Mouse (Mus musculus) adrenal gland, postnatal 10 days (tissue): ENCODE measurements around the gene Gm13279. TPM values are rescaled to one million over a fixed set of nuclear protein-coding genes. Genes with fewer than 3 reads are reported as not detected.
"Not testable (repeated sequence)": the region's sequence is repeated elsewhere in the genome, so short reads cannot be mapped to it uniquely, and the experiment has no call there.

Source experiments
- DNase-seq: peaks from one replicate; pipeline ENCODE4 v3.0.0; 2021; ENCODE audit warnings: mixed read lengths
- total RNA-seq, 2 experiments: library from RNA; stranded (reverse); gene quantifications; 2 replicates each; pipeline ENCODE4 v1.2.3; 2021

Gm13279 gene
- total RNA-seq, 2 experiments from 2014 or later: not detected

DNA sequence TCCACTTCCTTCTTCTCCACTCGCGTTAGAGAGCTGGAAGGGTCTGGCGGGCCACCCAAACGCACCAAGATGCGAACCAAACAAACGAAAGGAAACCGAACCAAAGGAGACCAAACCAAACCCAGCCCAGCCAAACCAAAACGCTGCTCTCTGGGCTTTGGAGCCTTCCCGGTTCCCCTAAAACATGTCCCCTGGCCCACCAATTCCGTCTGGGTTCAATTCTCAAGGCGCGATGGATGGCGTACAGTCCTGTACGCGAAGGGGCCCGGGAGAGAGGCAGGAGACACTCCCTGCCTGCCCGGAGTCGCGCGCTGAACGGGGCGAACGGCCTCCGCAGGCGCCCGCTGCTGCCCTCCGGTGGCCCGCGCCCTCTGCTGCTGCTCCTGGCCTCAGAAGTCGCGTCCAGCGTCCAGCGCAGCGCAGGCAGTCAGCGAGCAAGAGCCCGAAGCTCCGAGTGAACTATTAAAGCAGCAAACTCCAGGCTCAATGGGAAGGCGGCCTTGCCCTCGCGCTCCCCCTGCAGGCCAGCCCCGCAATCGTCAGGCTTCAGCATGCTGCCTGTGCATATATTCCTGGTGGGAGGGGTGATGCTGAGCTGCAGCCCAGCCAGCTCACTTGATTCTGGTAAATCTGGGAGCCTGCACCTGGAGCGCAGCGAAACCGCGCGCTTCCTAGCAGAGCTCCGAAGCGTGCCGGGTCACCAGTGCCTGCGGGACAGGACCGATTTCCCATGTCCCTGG is 3.1 kb upstream of the Gm13279 start, which contains the start of gene Gm13275:
Gene Gm13275, plus strand, starts transcription at position 552 of the 740 bp plus-strand sequence.
- peak; percentile 29 for DNase-seq

DNA sequence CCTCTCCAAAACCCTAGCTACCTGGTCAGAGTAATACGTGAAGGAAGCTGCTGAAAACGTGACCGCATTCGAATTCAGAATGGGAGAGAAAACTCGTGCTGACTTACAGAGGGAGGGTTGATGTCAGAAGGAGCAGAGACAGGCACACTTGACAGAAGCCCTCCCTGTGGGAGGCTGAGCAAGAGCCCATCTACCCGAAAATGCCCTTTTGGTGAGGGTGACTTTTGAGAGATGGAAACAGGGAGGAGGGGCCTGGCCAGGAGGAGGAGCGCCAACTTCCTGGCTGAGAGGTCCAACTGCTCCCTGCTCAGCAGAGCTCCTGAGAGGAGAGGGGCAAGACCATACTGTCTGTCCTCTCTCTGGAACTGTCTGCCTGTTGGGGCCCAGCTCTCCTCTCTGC is 2.2 kb downstream of the Gm13279 start, which contains the start of gene Gm13285:
Gene Gm13285, plus strand, starts transcription at position 301 of the 400 bp plus-strand sequence.
- not testable (repeated sequence) for DNase-seq

DNA sequence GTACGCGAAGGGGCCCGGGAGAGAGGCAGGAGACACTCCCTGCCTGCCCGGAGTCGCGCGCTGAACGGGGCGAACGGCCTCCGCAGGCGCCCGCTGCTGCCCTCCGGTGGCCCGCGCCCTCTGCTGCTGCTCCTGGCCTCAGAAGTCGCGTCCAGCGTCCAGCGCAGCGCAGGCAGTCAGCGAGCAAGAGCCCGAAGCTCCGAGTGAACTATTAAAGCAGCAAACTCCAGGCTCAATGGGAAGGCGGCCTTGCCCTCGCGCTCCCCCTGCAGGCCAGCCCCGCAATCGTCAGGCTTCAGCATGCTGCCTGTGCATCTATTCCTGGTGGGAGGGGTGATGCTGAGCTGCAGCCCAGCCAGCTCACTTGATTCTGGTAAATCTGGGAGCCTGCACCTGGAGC is 5.8 kb downstream of the Gm13279 start, which contains the start of gene Gm13287:
Gene Gm13287, plus strand, starts transcription at position 301 of the 400 bp plus-strand sequence.
- not testable (repeated sequence) for DNase-seq

DNA sequence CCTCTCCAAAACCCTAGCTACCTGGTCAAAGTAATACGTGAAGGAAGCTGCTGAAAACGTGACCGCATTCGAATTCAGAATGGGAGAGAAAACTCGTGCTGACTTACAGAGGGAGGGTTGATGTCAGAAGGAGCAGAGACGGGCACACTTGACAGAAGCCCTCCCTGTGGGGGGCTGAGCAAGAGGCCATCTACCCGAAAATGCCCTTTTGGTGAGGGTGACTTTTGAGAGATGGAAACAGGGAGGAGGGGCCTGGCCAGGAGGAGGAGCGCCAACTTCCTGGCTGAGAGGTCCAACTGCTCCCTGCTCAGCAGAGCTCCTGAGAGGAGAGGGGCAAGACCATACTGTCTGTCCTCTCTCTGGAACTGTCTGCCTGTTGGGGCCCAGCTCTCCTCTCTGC is 8.0 kb downstream of the Gm13279 start, which contains the start of gene Gm13288:
Gene Gm13288, plus strand, starts transcription at position 301 of the 400 bp plus-strand sequence.
- not testable (repeated sequence) for DNase-seq

DNA sequence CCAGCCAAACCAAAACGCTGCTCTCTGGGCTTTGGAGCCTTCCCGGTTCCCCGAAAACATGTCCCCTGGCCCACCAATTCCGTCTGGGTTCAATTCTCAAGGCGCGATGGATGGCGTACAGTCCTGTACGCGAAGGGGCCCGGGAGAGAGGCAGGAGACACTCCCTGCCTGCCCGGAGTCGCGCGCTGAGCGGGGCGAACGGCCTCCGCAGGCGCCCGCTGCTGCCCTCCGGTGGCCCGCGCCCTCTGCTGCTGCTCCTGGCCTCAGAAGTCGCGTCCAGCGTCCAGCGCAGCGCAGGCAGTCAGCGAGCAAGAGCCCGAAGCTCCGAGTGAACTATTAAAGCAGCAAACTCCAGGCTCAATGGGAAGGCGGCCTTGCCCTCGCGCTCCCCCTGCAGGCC is 8.6 kb downstream of the Gm13279 start:
- peak; percentile 40 for DNase-seq

DNA sequence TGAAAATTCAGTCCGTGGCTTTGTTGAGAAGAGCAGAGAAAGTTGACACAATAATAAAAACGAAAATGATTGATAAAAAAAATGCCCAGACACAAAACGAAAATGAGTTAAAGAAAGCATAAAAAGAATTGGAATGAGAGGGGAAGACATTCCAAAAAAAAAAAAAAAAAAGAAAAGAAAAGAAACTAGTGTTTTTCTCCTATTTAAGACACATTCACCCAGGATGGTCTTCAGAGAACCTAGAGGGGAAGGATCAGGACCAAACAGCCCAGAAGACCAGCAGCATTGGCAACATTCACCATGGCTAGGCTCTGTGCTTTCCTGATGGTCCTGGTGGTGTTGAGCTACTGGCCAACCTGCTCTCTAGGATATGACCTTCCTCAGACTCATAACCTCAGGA is 18.7 kb downstream of the Gm13279 start, which contains the start of gene Ifna7:
Gene Ifna7, plus strand, starts transcription at position 301 of the 400 bp plus-strand sequence.
- no peak for DNase-seq

DNA sequence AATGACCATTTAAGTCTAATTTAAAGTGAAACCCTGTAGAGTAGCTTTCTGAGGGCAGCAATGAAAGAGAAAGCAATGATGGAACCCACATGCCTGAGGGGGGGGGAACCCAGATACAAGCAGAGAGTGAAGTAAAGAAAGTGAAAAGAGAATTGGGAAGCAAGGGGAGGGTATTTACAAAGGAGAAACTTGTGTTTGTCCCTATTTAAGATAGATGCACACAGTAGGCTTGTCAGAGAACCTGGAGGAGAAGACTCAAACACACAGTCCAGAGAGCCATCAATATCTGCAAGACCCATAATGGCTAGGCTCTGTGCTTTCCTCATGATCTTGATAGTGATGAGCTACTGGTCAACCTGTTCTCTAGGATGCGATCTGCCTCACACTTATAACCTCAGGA is 22.5 kb downstream of the Gm13279 start, which contains the start of gene Ifna11:
Gene Ifna11, plus strand, starts transcription at position 301 of the 400 bp plus-strand sequence.
- DNase-seq: no peak

DNA sequence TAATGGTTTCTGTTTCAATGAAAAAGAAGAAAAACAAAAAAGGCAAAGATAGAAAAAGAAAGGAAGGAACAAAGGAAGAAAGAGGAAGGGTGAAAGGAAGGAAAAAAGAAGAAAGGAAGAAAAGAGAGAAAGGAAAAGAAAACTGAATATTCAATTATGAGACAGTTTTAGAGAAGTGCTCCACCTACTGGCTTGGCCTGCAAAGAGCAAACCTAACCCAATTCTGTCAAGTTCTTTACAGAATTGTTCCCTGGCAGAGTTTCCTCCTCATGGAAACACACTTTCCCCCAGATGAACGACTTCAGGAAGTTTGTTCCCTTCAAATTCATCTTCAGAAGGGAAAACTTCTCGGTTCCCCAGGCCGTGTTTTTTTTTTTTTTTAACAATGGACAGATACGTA is 25.8 kb downstream of the Gm13279 start:
- DNase-seq: peak; percentile 19

DNA sequence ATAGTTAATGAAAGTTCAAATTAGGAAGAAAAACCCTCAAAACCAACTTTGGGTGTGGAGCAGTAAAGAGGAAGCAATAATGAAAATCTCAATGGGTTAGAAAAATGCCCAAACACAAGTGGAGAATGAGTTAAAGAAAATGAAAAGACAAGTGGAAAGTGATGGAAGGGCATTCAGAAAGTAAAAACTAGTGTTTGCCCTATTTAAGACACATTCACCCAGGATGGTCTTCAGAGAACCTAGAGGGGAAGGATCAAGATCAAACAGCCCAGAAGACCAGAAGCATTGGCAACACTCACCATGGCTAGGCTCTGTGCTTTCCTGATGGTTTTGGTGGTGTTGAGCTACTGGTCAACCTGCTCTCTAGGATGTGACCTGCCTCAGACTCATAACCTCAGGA is 29.9 kb downstream of the Gm13279 start, which contains the start of gene Ifna6:
Gene Ifna6, plus strand, starts transcription at position 301 of the 400 bp plus-strand sequence.
- not testable (repeated sequence) for DNase-seq

DNA sequence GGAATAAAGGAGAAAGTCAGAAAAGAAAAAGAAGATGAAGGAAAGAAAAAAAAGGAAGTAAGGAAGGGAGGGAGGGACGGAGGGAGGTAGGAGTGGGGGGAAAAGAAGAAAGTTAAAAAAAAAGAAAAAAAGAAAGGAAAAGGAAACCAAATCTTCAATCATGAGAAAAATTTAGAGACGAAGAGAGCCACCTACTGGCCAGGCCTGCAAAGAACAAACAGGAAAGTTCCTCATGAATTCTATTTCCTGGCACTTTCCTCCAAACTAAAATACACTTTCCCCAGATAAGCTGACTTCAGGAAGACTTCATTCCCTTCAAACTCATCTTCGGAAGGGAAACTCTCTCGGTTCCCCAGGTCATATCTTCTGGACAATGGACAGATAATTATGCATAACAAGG is 33.3 kb downstream of the Gm13279 start:
- peak; percentile 28 for DNase-seq

DNA sequence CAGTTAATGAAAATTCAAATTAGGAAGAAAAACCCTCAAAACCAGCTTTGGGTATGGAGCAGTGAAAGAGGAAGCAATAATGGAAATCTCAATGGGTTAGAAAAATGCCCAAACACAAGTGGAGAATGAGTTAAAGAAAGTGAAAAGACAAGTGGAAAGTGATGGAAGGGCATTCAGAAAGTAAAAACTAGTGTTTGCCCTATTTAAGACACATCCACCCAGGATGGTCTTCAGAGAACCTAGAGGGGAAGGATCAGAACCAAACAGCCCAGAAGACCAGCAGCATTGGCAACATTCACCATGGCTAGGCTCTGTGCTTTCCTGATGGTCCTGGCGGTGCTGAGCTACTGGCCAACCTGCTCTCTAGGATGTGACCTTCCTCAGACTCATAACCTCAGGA is 38.0 kb downstream of the Gm13279 start, which contains the start of gene Ifna5:
Gene Ifna5, plus strand, starts transcription at position 301 of the 400 bp plus-strand sequence.
- DNase-seq: not testable (repeated sequence)

DNA sequence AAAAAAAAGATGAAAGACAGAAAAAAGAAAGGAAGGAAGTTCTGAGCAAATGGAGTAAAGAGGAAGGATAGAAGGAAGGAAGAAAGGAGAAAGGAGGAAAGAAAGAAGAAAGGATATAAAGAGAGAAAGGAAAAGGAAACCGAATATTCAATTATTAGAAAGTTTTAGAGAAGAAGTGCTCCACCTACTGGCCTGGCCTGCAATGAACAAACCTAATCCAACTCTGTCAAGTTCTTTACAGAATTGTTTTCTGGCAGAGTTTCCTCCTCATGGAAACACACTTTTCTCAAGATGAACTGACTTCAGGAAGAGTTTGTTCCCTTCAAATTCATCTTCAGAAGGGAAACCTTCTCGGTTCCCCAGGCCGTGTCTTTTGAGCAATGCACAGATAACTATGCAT is 41.6 kb downstream of the Gm13279 start:
- peak; percentile 4 for DNase-seq

DNA sequence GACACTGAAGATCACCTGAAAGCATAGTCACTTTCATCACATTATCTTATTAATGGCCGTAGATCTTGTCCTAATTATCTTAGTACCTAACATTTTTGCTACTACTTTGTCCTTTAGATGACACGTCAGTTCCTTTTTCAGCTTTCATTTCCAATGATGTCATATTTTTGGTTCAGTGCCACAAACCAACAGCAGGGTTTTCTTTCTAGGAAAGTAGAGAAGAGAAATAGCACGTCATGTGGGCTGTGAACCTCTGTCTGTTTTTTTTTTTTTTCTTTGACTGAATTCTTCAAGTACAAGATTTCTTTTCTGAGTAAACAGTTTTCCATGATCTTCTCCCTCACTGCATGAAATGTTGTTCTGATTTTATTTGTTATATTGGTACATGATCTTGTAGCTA is 42.9 kb downstream of the Gm13279 start:
- no peak for DNase-seq

DNA sequence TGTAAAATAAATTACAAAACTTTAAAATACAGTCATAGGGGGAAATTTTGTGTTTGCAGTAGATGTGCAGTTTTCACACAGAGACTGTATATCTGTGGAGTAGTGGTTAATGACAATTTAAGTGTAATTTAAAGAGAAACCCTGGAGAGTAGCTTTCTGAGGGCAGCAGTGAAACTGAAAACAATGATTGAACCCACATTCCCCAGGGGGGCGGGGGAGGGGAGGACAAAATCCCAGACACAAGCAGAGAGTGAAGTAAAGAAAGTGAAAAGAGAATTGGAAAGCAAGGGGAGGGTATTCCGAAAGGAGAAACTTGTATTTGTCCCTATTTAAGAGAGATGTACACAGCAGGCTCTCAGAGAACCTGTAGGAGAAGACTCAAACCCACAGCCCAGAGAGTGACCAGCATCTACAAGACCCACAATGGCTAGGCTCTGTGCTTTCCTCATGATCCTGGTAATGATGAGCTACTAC is 44.3 kb downstream of the Gm13279 start, which contains the start of gene Ifna4:
Gene Ifna4, plus strand, starts transcription at position 424 of the 474 bp plus-strand sequence.
- no peak for DNase-seq

DNA sequence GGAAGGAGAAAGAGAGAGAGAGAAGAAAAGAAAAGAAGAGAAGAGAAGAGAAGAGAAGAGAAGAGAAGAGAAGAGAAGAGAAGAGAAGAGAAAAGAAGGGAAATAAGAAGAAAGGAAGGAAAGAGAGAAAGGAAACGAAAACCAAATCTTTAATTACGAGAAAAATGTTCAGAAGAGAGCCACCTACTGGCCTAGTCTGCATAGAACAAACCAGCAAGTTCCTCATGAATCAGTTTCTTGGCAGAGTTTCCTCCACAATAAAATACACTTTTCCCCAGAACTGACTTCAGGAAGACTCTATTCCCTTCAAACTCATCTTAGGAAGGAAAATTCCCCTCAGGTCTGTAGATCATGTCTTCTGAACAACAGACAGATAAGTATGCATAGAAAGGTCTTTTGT is 48.1 kb downstream of the Gm13279 start:
- no peak for DNase-seq

Other genes with a start within 250 kb of the Gm13279 start
- gene Ifna15, start 239.2 kb upstream of the Gm13279 start, total RNA-seq: not detected
- not detected for gene Ifna14, start 225.6 kb upstream of the Gm13279 start, total RNA-seq
- not detected for gene Ifna9, start 205.0 kb upstream of the Gm13279 start, total RNA-seq
- not detected for gene Ifna12, start 194.0 kb upstream of the Gm13279 start, total RNA-seq
- gene C87499, start 163.0 kb upstream of the Gm13279 start, total RNA-seq: not detected
- not detected for gene Ifna13, start 152.9 kb upstream of the Gm13279 start, total RNA-seq
- not detected for gene Ifna16, start 120.5 kb upstream of the Gm13279 start, total RNA-seq
- not detected for gene Ifna2, start 113.5 kb upstream of the Gm13279 start, total RNA-seq
- gene Ifnab, start 106.0 kb upstream of the Gm13279 start, total RNA-seq: not detected
- 1 to 10 TPM in 1 of 2 experiments, under 1 TPM in 1; 0.60 to 1.2 TPM for gene Gm26566, start 75.6 kb upstream of the Gm13279 start, total RNA-seq
- 10 to 100 TPM; 74.5 to 81.4 TPM for gene Klhl9, start 74.9 kb upstream of the Gm13279 start, total RNA-seq
- not detected for gene Gm13271, start 42.5 kb upstream of the Gm13279 start, total RNA-seq
- under 1 TPM in 1 of 2 experiments, not detected in 1; 0.24 TPM for gene Gm13283, start 37.3 kb upstream of the Gm13279 start, total RNA-seq
- gene Gm13290, start 23.6 kb upstream of the Gm13279 start, total RNA-seq: not detected
- gene Gm13289, start 20.5 kb upstream of the Gm13279 start, total RNA-seq: not detected
- gene Gm13272, start 17.5 kb upstream of the Gm13279 start, total RNA-seq: not detected
- not detected for gene Ifnz, start 15.3 kb upstream of the Gm13279 start, total RNA-seq
- not detected for gene Gm13276, start 11.7 kb upstream of the Gm13279 start, total RNA-seq
- gene Gm13277, start 8.8 kb upstream of the Gm13279 start, total RNA-seq: not detected
- not detected for gene Gm13278, start 5.8 kb upstream of the Gm13279 start, total RNA-seq
- not detected for gene Gm13275, start 2.9 kb upstream of the Gm13279 start, total RNA-seq
- under 1 TPM in 1 of 2 experiments, not detected in 1; 0.21 TPM for gene Gm13285, start 2.3 kb downstream of the Gm13279 start, total RNA-seq
- not detected for gene Gm13287, start 5.9 kb downstream of the Gm13279 start, total RNA-seq
- gene Gm13288, start 8.1 kb downstream of the Gm13279 start, total RNA-seq: not detected
- not detected for gene Ifna7, start 18.8 kb downstream of the Gm13279 start, total RNA-seq
- not detected for gene Ifna11, start 22.6 kb downstream of the Gm13279 start, total RNA-seq
- not detected for gene Ifna6, start 30.0 kb downstream of the Gm13279 start, total RNA-seq
- not detected for gene Ifna5, start 38.1 kb downstream of the Gm13279 start, total RNA-seq
- not detected for gene Ifna4, start 44.5 kb downstream of the Gm13279 start, total RNA-seq
- gene Ifna1, start 52.7 kb downstream of the Gm13279 start, total RNA-seq: not detected
- gene Ifne, start 82.8 kb downstream of the Gm13279 start, total RNA-seq: not detected